Comparison of ENCODE assay signal across 19 mouse cellular contexts in genomic region chr13:112105953-112106352, GRCm38 (mm10).
"Had no signal": no experiment of that assay in that cellular context is flagged by ENCODE, and none has a peak within 500 bp of the region (broad histone marks: within the 10 kb centered on the region; RNA-seq: fewer than 3 reads in every experiment).

No protein-coding gene starts in this region.

- DNase-seq: gastrocnemius, postnatal 14 days; gastrocnemius, postnatal 36 days; heart, adult 2 months; heart, postnatal 14 days; heart, postnatal 36 days; kidney, adult 18-20 months; kidney, adult 8-10 months; kidney, postnatal 10 days; kidney, postnatal 25 days; kidney, postnatal 4 days had no signal

- H3K9me3 ChIP-seq: heart, embryonic 13.5 days; heart, embryonic 15.5 days; intestine, embryonic 15.5 days; limb, embryonic 13.5 days; limb, embryonic 15.5 days; liver, embryonic 12.5 days had no signal

- H3K36me3 ChIP-seq: heart, embryonic 13.5 days; heart, embryonic 15.5 days; intestine, embryonic 15.5 days; limb, embryonic 13.5 days; limb, embryonic 15.5 days; liver, embryonic 12.5 days had no signal

- H3K27me3 ChIP-seq: heart, embryonic 13.5 days; heart, embryonic 15.5 days; intestine, embryonic 15.5 days; limb, embryonic 13.5 days; limb, embryonic 15.5 days had no signal

- H3K9ac ChIP-seq: heart, embryonic 13.5 days; heart, embryonic 15.5 days; hindbrain, embryonic 14.5 days; intestine, embryonic 15.5 days; limb, embryonic 13.5 days; limb, embryonic 15.5 days; liver, embryonic 12.5 days had no signal

- H3K27ac ChIP-seq: heart, adult 2 months; heart, embryonic 13.5 days; heart, embryonic 15.5 days; hindbrain, embryonic 14.5 days; intestine, embryonic 15.5 days; layer of hippocampus, adult 2 months; left cerebral cortex, adult 2 months; limb, embryonic 13.5 days; limb, embryonic 15.5 days; liver, embryonic 12.5 days had no signal

- H3K4me3 ChIP-seq: heart, adult 2 months; heart, embryonic 13.5 days; heart, embryonic 15.5 days; intestine, embryonic 15.5 days; layer of hippocampus, adult 2 months; left cerebral cortex, adult 2 months; limb, embryonic 13.5 days; limb, embryonic 15.5 days; liver, embryonic 12.5 days had no signal
